Mouse (Mus musculus): ENCODE data around the gene Cops9. TPM values are rescaled to one million over a fixed set of nuclear protein-coding genes. Genes with fewer than 3 reads are reported as not detected.

Gene Cops9
- polyA plus RNA-seq (2014; fragmentation: Nextera tagmentation; extraction: Ambion mirVana) = 320 and 354 TPM in 2 replicates

DNA sequence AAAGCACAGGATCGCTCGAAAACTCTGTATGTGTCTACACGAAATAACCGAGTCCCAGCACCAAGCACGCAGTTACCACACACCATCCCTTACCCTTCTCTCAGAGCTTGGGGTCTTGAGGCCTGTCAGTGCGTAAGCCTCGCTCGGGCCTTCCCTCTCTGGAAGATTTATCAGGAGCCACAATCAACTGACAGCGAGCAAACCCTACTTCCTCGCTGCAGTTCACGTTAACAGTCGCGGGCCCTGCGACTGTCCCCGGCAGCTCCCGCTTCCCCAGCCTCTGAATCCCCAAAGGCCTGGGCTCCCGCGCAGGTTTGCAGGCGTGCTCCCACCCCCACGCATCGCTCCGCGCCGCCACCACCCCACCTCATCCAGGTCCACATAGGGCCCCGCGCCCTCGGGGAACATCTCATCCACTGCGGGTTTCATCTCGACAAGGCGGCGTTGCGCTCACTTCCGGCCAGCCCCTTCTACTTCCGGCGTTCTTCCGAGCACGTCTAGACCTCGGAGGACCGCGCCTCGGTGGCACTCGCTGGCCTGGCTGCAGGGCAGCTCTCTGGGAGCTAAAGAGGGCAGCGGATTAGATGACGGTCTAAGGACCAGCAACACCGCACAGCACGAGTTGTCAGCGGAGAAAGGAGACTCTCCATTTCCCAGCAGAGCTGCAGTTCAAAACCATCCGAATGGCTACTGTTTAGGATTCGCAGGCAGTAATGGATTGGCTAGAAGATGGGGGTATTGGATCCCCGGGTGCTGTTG, at the start of gene Cops9:
Cops9 (minus strand) TSS at position 472 of the 759 bp plus-strand sequence.
- peak; percentile 92 for ATAC-seq (replicated peaks; ENCODE audit: low FRiP score)
- H3K27ac ChIP-seq (ENCODE audit: low read depth, low read length) = no peak within 1 kb of the TSS

DNA sequence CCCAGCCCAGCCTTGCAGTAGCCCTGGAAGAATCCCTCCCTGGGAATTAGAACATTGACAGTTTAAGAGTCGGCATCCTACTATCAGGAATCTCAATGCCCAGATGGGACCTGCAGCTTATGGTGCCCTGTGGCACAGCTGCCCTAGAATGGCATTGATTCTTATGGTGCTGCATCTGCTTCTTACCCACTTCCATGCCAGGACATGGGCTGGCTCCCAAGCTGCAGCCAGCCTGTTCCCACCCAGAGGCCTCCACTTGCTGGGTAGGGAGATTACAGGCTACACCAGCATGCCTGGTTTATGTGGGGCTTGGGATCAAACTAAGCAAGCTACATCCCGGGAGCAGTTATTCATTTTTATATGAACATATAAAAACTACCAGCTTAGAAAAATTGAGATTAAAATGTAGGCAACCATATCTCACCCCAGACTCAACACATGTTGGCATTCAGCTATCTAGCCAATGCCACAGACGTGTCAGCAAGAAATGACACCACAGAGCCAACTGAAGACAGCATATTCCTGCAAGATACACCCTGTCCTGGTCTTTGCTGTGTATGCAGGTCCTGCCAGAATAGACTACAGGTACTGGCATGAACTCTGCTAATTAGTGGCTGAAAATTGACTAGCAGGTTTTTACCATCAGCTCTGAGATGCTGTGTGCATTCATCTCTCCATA, 49.5 kb upstream of the Cops9 start:
- no peak overlapping the region for H3K4me2 ChIP-seq
- H3K27me3 ChIP-seq (replicated peaks; ENCODE audit: control insufficient read depth, insufficient read depth, low read length) = no peaks in the 10 kb centered on the region
- H3K36me3 ChIP-seq (ENCODE audit: control insufficient read depth, insufficient read depth, low read length) = no peaks in the 10 kb centered on the region
- H3K4me1 ChIP-seq (replicated peaks; ENCODE audit: control insufficient read depth, insufficient read depth, low read length) = no peaks in the 10 kb centered on the region
- no peak overlapping the region for H3K4me3 ChIP-seq (ENCODE audit: low read depth, low read length)
- ATAC-seq (replicated peaks; ENCODE audit: low FRiP score) (no peak), DNase-seq (ENCODE audit: low spot score) (no peak)
- no peaks in the 10 kb centered on the region for H3K9me3 ChIP-seq (ENCODE audit: control insufficient read depth, low read length)
- 84% methylated on average over 3 of the region's 3 CpGs for WGBS
- H3K9ac ChIP-seq (ENCODE audit: low read depth, low read length) = no peak overlapping the region
- H3K27ac ChIP-seq (ENCODE audit: low read depth, low read length) = no peak overlapping the region

More for the DNA sequence above, at the start of gene Cops9:
- Histone ChIP-seq H3K36me3 (ENCODE audit: control insufficient read depth, insufficient read depth, low read length) (peaks cover 4% of the 10 kb centered on the region; the same call in 1 of the 2 replicates), H3K4me1 (replicated peaks; ENCODE audit: control insufficient read depth, insufficient read depth, low read length) (peaks cover 10% of the 10 kb centered on the region; the same call in 1 of the 2 replicates), H3K27me3 (replicated peaks; ENCODE audit: control insufficient read depth, insufficient read depth, low read length) (no peaks in the 10 kb centered on the region), H3K9me3 (ENCODE audit: control insufficient read depth, low read length) (no peaks in the 10 kb centered on the region), H3K4me2 (peak within 1 kb of the TSS; percentile 93), H3K4me3 (ENCODE audit: low read depth, low read length) (peak within 1 kb of the TSS; percentile 74), H3K9ac (ENCODE audit: low read depth, low read length) (peak within 1 kb of the TSS; percentile 69)
- 3% methylated on average over 50 of the region's 50 CpGs for WGBS
- DNase-seq (ENCODE audit: low spot score) = peak; percentile 86

DNA sequence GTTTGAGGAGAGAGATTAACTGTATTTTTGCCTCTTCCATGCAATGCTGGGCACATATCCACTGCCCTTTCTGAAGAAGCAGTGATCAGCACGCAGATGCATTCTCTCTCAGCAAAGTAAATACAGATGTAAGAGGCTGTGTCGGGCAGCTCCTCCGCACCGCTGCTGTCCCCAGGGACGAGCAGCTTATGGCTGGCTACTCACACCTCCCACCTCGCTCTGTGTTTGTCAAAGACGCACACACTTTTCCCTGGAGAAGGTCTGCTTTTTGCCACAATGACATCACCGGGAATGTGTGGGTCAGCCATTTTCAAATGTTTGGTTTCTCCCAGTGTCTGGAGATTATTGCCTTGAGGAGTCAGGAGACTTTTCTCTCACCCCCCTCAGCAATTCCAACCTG, 45.2 kb upstream of the Cops9 start:
- no peak overlapping the region for H3K9ac ChIP-seq (ENCODE audit: low read depth, low read length)
- WGBS = 62% methylated on average over 8 of the region's 8 CpGs
- H3K36me3 ChIP-seq (ENCODE audit: control insufficient read depth, insufficient read depth, low read length) = no peaks in the 10 kb centered on the region
- H3K27ac ChIP-seq (ENCODE audit: low read depth, low read length) = no peak overlapping the region
- no peaks in the 10 kb centered on the region for H3K27me3 ChIP-seq (replicated peaks; ENCODE audit: control insufficient read depth, insufficient read depth, low read length)
- no peak overlapping the region for H3K4me2 ChIP-seq
- no peak overlapping the region for H3K4me3 ChIP-seq (ENCODE audit: low read depth, low read length)
- no peak for ATAC-seq (replicated peaks; ENCODE audit: low FRiP score)
- no peaks in the 10 kb centered on the region for H3K4me1 ChIP-seq (replicated peaks; ENCODE audit: control insufficient read depth, insufficient read depth, low read length)
- no peak for DNase-seq (ENCODE audit: low spot score)
- no peaks in the 10 kb centered on the region for H3K9me3 ChIP-seq (ENCODE audit: control insufficient read depth, low read length)

DNA sequence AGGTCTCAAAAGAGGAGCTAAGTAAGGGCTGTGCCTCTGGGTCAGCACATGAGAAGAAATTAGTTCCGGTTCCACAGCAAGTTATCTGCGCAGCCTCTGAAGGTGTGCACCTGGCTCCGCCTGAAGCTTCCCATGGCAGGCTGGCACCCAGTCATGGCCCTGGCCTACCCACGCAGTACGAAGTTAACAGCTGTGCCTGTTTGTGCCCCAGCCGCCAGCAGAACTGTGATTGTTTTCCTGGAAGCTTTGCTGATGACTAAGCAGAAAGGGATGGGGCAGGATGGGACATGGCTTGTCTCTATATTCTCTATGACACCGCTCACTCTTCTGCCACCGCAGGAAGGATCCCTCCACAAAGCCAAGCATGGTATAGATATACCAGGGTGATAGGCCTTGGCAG, 41.4 kb upstream of the Cops9 start:
- DNase-seq (ENCODE audit: low spot score) (no peak), ATAC-seq (replicated peaks; ENCODE audit: low FRiP score) (no peak)
- Histone ChIP-seq H3K4me3 (ENCODE audit: low read depth, low read length) (no peak overlapping the region), H3K9ac (ENCODE audit: low read depth, low read length) (no peak overlapping the region), H3K36me3 (ENCODE audit: control insufficient read depth, insufficient read depth, low read length) (no peaks in the 10 kb centered on the region), H3K27ac (ENCODE audit: low read depth, low read length) (no peak overlapping the region), H3K4me2 (no peak overlapping the region), H3K27me3 (replicated peaks; ENCODE audit: control insufficient read depth, insufficient read depth, low read length) (no peaks in the 10 kb centered on the region; the same call in 1 of the 2 replicates), H3K4me1 (replicated peaks; ENCODE audit: control insufficient read depth, insufficient read depth, low read length) (no peaks in the 10 kb centered on the region), H3K9me3 (ENCODE audit: control insufficient read depth, low read length) (no peaks in the 10 kb centered on the region)
- 80% methylated on average over 8 of the region's 8 CpGs for WGBS

DNA sequence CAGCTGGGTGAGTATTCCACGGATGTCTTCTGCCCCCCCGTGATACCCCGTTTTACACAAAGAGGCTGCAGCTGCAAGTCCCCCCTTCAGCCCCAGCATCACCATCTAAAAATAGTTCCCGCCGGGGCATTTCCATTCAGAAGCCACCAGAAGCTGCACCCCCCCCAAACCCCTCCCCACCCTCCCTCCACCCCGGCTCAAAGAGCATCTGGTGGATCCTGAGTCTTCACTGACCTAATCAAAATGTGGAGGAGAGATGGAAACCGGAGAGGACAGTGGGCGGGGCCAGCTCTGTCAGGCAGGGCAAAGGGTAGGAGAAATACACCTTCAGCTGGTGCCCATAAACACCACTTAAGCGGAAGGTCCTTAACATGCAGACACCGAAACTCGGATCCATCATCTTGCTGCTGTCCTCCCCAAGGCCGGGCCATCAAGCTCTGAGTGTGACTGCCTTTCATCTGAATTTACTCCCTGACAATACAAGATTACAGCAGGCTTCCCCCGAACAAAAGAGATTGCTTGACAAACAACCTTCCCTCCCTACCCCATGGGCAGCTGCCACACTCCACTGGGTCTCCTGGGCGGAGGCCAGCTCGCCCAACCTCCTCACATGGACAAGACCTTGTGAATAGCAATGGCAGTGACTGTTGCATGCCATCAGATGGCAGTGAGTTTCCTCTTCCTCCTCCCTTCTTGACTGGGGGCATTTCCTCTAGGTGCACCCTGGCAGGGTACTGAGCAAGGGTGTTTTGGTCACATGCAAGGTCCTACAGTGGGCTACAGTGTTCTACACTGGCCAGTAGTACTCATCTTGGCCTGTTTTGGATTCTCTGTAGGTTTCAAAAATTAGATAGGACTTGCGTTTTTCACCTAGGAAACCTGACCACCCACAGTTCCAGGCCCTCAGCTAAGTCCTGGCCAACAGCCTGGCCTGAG, 39.2 kb upstream of the Cops9 start:
- Histone ChIP-seq H3K27ac (ENCODE audit: low read depth, low read length) (no peak overlapping the region), H3K9ac (ENCODE audit: low read depth, low read length) (no peak overlapping the region), H3K27me3 (replicated peaks; ENCODE audit: control insufficient read depth, insufficient read depth, low read length) (no peaks in the 10 kb centered on the region; the same call in 1 of the 2 replicates), H3K9me3 (ENCODE audit: control insufficient read depth, low read length) (no peaks in the 10 kb centered on the region), H3K4me1 (replicated peaks; ENCODE audit: control insufficient read depth, insufficient read depth, low read length) (no peaks in the 10 kb centered on the region), H3K4me2 (no peak overlapping the region), H3K4me3 (ENCODE audit: low read depth, low read length) (no peak overlapping the region), H3K36me3 (ENCODE audit: control insufficient read depth, insufficient read depth, low read length) (no peaks in the 10 kb centered on the region)
- no peak for DNase-seq (ENCODE audit: low spot score)
- WGBS = 51% methylated on average over 16 of the region's 16 CpGs
- ATAC-seq (replicated peaks; ENCODE audit: low FRiP score) = no peak

DNA sequence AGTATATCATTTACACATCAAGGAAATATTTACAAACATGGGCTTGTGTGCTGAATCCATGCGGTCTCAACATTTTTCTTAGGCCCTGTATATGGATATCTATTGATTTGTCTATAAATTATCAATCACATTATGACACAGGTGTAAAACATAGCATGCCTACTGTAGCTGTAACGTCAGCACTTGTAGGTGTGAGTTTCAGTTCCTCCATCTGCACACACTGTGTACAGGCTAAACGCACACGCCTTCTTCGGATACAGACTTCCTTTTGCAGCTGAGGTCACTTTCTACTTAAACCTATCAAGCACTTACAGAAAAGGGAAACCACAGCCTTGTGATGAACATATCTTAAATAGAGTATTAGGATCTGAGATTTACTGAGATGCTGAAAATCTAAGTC, 37.0 kb upstream of the Cops9 start:
- no peaks in the 10 kb centered on the region for H3K4me1 ChIP-seq (replicated peaks; ENCODE audit: control insufficient read depth, insufficient read depth, low read length)
- ATAC-seq (replicated peaks; ENCODE audit: low FRiP score) = no peak
- no peaks in the 10 kb centered on the region for H3K36me3 ChIP-seq (ENCODE audit: control insufficient read depth, insufficient read depth, low read length)
- H3K27ac ChIP-seq (ENCODE audit: low read depth, low read length) = no peak overlapping the region
- H3K9me3 ChIP-seq (ENCODE audit: control insufficient read depth, low read length) = no peaks in the 10 kb centered on the region
- no peaks in the 10 kb centered on the region; the same call in 1 of the 2 replicates for H3K27me3 ChIP-seq (replicated peaks; ENCODE audit: control insufficient read depth, insufficient read depth, low read length)
- no peak overlapping the region for H3K9ac ChIP-seq (ENCODE audit: low read depth, low read length)
- no peak overlapping the region for H3K4me2 ChIP-seq
- no peak for DNase-seq (ENCODE audit: low spot score)
- no peak overlapping the region for H3K4me3 ChIP-seq (ENCODE audit: low read depth, low read length)
- WGBS = 65% methylated on average over 5 of the region's 5 CpGs

DNA sequence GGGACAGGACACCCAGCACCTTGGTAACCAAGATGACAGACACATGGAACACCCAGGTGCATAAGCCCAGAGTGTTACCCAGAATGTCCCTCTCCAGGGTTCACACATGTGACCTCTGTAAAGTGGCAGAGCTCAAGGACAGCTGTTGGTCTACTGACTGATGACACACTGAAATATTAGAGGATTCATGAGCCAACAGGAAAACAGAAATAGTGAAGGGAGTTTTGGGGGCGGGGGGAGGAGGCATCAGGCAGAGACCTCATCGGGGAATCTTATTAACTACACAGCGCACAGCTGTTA, 34.8 kb upstream of the Cops9 start:
- Histone ChIP-seq H3K36me3 (ENCODE audit: control insufficient read depth, insufficient read depth, low read length) (no peaks in the 10 kb centered on the region), H3K4me2 (no peak overlapping the region), H3K4me3 (ENCODE audit: low read depth, low read length) (no peak overlapping the region), H3K9ac (ENCODE audit: low read depth, low read length) (no peak overlapping the region), H3K4me1 (replicated peaks; ENCODE audit: control insufficient read depth, insufficient read depth, low read length) (no peaks in the 10 kb centered on the region), H3K27ac (ENCODE audit: low read depth, low read length) (no peak overlapping the region), H3K27me3 (replicated peaks; ENCODE audit: control insufficient read depth, insufficient read depth, low read length) (no peaks in the 10 kb centered on the region; the same call in 1 of the 2 replicates), H3K9me3 (ENCODE audit: control insufficient read depth, low read length) (no peaks in the 10 kb centered on the region)
- DNase-seq (ENCODE audit: low spot score) (no peak), ATAC-seq (replicated peaks; ENCODE audit: low FRiP score) (no peak)
- WGBS = 87% methylated on average over 3 of the region's 3 CpGs

DNA sequence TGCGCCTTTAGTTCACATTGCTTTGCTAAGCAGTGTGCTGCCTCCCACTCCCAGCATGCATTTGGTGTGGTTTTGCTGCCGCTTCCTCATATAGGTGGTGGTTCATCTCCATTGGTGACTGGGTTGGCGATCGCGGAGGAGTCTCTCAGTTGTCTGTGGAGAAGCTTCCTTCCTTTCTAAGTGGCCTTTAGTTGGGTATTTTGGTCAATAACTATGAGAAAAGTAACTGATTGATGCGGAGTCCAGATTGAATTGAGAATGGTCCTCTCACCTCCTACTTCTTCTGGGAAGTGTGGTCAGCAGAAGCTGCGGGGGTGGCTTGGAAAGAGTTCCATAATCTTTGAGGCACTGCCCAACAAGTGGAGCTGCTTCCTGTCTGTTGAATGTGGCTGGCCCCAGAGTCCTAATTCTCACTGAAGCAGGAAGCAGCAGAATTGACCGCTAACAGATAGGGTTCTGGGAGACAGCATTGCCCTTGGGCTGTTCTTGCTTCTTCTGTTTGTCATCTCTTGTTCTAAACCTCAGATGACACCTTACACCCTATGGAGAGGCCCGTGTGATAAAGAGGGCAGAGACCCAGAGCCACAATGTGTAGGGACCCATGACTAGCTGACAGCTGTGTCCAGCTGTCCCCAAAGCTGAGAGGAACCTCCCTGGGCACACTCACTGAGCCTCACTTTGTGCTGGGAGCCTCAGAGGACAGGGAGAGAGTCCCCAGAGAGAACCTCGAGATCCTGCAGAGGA, 34.3 kb upstream of the Cops9 start:
- no peak for DNase-seq (ENCODE audit: low spot score)
- ATAC-seq (replicated peaks; ENCODE audit: low FRiP score) = no peak
- 36% methylated on average over 10 of the region's 10 CpGs for WGBS
- Histone ChIP-seq H3K9ac (ENCODE audit: low read depth, low read length) (no peak overlapping the region), H3K4me2 (no peak overlapping the region), H3K27ac (ENCODE audit: low read depth, low read length) (no peak overlapping the region), H3K9me3 (ENCODE audit: control insufficient read depth, low read length) (no peaks in the 10 kb centered on the region), H3K4me1 (replicated peaks; ENCODE audit: control insufficient read depth, insufficient read depth, low read length) (no peaks in the 10 kb centered on the region), H3K27me3 (replicated peaks; ENCODE audit: control insufficient read depth, insufficient read depth, low read length) (no peaks in the 10 kb centered on the region; the same call in 1 of the 2 replicates), H3K4me3 (ENCODE audit: low read depth, low read length) (no peak overlapping the region), H3K36me3 (ENCODE audit: control insufficient read depth, insufficient read depth, low read length) (no peaks in the 10 kb centered on the region)

Measured in liver, embryonic 11.5 days (tissue).